Mouse (Mus musculus): ENCODE measurements around the gene Scrt2.

Gene Scrt2

DNA sequence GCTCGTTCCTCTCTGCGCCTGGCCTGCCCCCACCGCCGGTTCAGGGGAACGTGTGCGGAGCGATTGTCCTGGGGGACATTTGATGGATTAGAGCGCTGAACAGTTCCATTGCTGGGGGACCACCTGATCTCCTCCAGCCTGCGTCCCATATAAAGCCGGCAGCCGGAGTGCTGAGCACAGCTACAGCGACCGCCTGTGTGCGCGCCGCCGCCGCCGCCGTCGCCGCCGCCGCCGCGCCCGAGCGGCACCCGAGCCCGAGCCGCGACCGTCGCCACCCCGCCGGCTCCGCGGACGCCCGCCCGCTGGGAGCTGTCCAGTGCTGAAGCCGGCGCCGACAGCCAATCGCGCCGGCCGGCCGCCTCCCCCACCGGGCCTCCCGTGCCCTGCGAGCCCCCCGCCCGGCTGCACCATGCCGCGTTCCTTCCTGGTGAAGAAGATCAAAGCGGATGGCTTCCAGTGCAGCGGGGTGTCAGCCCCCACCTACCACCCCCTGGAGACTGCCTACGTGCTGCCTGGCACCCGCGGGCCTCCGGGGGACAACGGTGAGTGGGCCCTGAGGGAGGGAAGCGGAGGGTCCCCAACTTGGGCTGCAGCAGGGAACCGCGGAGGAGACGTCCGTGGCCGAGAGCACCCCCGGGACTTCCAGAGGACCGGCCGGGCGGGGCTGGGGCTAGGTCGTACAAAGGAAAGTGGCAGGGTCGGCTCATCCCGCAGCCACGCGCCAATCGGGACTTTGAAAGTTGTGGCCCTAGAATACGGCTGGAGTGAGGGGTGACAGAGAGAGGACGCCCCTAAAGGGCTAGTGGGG lies 516 bp downstream of the Scrt2 start:
- DNase-seq (ENCODE audit: low spot score): peak; percentile 93

DNA sequence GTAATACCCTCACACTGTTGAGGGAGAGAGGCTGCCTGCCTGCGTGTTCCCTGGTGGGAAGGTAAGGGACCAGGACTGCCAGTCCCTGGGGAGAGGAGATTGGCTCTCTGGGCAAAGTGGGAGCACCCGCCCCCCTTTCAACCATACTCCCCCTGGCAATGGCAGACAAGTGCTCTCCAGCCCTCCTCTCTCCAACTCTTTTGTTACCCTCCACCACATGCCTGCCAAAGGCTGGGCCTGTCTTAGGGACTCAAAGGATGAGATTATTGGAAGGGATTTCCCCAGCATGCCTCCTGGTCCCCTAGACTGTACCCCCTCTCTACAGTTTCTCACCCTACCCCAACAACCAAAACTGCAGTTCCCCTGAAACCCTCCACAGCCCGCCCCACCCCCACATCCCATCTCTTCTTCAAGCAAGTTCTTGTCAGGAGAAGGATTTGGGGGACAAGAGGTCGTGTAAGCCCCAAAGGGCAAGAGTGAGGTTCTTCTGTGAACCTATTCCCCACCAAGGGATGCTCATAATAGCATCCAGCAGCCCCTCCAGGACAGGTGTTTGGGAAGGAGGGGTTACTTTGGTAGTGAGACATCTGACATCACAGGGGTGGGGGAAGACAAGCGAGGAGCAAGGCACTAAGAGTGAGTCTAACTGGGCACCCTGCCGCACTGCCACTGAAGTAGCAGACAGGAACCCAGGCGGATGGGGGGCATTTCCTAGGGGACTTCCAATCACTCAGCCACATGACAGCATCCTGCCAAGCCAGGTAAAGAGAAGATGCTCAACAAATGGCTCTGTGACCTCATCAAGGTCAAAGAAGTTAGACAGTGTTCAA lies 1.3 kb downstream of the Scrt2 start:
- DNase-seq (ENCODE audit: low spot score): no peak

DNA sequence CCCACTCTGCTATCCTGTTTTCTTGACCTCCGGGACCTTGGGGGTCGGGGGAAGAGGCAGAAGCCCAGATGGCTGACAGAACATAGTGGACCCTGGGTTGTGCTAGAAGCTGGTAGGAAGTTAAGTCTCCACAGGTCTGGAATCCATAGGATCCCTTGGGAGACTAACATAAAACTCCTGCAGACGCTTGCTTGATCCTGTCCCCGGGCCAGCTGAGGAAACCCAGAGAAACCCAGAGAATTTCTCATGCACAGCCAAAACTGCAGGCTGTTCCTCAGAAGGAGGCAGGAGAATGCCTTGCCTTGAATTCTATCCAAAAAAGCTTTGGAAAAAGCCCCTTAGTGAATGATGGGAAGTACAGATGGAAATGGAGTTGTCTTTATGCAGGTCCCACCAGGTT lies 2.1 kb downstream of the Scrt2 start:
- no peak for DNase-seq (ENCODE audit: low spot score)

- DNase-seq (ENCODE audit: low spot score): no peak
Observed at GRCm38 (mm10) chr2:152084298-152084697, 3.0 kb downstream of the Scrt2 start.

DNA sequence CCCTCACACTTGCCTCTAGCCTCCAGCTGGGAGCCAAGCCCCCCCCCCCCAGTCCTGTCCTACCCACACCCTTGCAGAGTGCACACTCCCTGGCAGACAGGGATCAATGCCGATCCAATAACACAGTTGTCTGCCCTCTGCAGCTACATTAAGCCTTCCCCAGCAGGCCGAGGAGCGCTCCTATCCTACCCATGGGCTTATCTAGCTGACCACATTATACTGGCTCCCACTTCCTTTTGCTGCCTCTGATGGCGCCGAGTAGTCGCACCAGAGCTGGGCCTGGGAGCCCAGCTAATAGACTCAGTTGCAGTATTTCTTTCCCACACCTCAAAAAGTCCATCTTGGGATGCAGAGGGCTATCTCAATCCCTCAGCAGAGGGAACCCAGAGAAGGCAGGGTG lies 4.1 kb downstream of the Scrt2 start:
- no peak for DNase-seq (ENCODE audit: low spot score)

- DNase-seq (ENCODE audit: low spot score): no peak
Observed at GRCm38 (mm10) chr2:152086451-152086850, 5.1 kb downstream of the Scrt2 start.

DNA sequence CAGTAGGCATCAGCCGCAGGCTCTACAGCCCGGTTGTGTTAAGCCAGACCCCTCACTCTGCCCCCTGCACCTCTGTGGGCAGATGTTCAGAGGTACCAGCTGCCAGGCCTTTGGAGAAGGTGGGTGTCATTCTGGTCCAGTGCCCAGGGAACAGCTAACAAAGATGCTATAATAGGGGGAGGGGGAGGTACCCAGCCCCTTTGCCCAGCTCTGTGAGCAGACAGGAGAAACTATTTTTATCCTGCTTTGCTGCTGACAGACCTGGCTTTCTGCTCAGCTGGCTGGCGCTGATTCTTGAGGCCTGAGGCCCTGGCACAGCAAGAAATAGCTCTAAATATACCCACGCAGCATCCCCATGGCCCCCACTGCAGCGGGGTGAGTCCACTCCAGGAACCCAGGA lies 5.8 kb downstream of the Scrt2 start:
- no peak for DNase-seq (ENCODE audit: low spot score)

- peak; percentile 66 for DNase-seq (ENCODE audit: low spot score)
Observed at GRCm38 (mm10) chr2:152089078-152089477, 7.7 kb downstream of the Scrt2 start.

- DNase-seq (ENCODE audit: low spot score): no peak
Observed at GRCm38 (mm10) chr2:152089581-152089980, 8.3 kb downstream of the Scrt2 start.

DNA sequence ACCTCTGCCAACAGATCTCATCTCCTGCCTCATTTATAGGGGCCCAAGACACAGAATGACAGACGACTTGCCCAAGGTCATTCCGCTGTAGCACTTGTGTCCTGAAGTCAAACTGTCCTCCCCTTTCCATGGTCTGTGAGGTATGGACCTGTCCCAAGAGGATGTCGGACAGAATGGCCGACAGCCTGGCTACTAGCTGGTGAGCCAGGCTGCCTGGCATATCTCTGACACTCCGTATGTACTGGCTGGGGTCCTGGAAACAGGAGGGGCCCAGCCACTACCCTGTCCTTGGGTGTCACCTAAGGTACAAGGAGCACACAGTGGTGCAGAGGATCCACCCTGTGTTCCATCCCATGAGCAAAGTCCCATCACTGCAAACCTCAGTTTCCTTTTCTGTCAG lies 9.2 kb downstream of the Scrt2 start:
- no peak for DNase-seq (ENCODE audit: low spot score)

DNA sequence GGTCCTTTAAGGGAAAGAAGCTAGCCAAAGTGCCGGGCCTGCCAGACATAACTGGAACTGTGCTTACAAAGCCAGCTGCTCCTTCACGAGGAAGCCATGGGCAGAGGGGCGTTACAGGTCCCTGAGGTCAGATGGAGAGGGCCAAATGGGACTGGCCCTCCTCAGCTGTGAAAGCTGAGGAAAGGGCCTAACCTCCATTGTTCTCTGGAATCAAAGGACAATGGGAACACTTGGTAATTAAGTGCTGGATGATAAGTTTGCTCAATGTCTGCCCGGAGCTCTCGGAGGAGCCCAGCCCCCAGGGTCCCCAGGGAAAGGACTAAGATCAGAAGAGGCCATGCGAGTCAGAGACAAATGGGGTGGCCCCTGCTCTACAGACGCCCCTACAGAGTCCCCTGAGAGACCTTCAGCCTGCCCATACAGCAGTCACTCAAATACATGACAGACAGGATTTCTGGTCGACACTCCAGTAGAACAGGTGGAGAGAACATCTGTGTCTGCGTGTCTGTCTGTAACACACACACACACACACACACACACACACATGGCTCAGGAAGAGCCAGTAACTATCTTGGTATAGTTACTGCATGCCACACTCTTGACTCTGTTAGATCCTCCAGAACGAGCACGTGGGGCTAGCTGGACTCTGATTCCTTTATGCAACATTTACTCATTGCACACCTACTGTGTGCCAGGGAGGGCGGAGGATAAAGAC lies 10.2 kb downstream of the Scrt2 start:
- DNase-seq (ENCODE audit: low spot score): no peak

DNA sequence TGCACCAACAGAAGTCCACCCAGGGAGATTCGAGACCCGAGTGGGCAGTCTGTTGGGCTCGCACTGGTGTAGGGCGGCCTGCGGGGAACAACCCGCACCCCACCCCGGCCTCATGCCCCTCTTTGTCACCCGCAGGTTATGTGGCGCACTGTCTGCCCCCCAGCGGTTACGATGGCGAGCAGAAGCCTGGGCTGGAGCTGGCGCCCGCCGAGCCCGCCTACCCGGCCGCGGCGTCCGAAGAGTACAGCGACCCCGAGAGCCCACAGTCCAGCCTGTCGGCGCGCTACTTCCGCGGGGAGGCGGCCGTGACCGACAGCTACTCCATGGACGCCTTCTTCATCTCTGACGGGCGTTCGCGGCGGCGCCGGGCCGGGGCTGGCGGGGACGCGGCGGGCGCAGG lies 11.6 kb downstream of the Scrt2 start:
- no peak for DNase-seq (ENCODE audit: low spot score)

DNA sequence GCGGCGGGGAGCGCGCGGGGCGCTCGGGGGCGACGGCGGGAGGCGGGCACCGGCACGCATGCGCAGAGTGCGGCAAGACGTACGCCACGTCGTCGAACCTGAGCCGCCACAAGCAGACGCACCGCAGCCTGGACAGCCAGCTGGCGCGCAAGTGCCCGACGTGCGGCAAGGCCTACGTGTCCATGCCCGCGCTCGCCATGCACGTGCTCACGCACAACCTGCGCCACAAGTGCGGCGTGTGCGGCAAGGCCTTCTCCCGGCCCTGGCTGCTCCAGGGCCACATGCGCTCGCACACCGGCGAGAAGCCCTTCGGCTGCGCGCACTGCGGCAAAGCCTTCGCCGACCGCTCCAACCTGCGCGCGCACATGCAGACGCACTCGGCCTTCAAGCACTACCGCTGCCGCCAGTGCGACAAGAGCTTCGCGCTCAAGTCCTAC lies 12.0 kb downstream of the Scrt2 start:
- peak; percentile 65 for DNase-seq (ENCODE audit: low spot score)

DNA sequence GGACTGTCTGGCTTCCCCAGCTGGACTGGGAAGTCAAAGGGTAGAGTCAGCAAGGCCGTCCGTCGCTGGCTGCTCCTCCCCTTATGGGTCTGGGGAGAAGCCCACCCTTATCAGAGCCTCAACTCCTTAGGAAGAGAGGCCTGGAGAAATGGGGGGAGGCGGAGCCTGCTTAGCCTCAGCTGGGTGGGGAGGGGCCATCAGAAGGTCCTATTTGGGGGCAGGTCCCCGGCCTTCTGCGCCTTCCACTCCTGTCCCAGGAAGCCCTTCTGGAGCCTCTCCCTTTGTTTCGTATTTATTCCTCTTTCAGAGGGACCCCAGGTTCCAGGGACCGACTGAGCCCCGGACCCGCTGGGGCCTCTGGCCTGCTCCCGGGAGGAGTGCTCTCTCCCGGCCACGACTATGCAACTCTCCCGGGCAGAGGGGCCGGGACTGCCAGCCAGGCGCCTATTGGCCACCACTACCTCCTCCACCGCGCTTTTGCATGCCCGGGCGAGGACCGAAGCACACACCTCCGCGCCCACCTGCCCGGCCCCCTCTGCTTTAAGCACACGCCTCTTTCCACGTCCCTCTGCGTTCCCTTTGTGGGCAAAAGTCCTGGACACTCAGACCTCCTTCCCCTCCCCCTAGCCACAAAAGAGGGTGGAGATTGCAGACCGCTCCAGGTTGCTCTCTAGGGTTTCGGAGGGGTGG lies 13.7 kb downstream of the Scrt2 start:
- peak; percentile 47 for DNase-seq (ENCODE audit: low spot score)

- no peak for DNase-seq (ENCODE audit: low spot score)
Observed at GRCm38 (mm10) chr2:152096922-152097321, 15.6 kb downstream of the Scrt2 start.

DNA sequence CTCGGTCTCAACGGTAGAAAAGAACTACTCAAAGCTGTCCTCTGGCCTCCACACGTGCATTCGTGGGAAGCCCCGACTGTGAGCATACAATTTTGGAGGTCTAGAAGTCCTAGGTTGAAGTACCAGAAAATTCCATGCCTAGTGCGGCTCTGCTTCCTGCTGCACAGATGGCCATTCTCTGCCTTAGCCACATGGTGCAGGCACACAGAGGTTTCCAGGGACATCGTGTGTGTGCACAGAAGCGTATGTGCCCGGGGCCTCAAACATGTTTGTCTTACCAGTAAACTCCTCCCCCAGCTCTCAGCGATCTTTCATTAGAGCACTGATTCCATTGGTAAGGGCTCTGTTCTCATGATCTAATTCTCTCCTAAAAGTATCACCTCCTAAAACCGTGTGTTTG lies 16.6 kb downstream of the Scrt2 start:
- peak; percentile 32 for DNase-seq (ENCODE audit: low spot score)

GRCm38 (mm10) chr2:152099538-152099937 lies 18.2 kb downstream of the Scrt2 start:
- no peak for DNase-seq (ENCODE audit: low spot score)

GRCm38 (mm10) chr2:152101761-152102160 lies 20.4 kb downstream of the Scrt2 start:
- peak; percentile 33 for DNase-seq (ENCODE audit: low spot score)

GRCm38 (mm10) chr2:152102369-152102768 lies 21.0 kb downstream of the Scrt2 start:
- no peak for DNase-seq (ENCODE audit: low spot score)

GRCm38 (mm10) chr2:152104711-152105317 lies 23.5 kb downstream of the Scrt2 start:
- no peak for DNase-seq (ENCODE audit: low spot score)
